Mouse (Mus musculus): ENCODE measurements around the gene Cabp4. TPM values are rescaled to one million over a fixed set of nuclear protein-coding genes. Genes with fewer than 3 reads are reported as not detected.

The Cabp4 gene
- total and polyA plus RNA-seq, 2 experiments from 2014 or later: 0.36 TPM; not detected in 1

DNA sequence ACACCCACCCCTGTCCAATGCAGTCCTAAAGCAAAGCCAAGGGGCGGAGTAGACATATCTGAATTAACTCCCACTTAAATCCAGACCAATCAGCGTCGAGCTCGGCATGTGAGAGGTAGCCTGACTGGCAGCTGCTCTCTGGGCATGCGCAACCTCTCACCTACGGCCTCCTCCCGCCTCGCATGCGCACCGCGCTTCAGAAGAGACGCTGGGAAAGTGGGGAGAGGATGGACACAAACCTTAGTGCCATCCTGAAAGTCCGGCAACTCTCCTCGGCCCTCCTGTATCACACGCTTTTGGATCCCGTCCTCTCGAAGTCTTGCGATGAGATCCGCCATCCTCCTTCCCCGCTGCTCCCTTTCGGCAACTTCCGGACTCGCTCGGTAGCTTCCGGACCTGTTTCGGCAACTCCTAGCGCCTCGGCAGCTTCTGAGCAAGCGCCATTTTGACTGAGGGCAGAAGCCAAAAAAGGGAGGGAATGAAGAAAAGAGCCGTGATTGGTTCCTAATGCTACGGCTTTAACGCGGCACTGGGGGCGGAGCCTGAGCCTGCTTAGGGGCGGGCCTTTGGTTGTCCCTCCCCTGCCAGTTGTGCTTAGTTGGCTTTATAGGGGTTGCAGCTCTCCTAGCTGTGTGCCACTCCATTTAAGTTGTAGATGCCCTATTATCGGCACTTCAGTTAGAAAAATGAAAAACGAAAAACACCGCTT, 22.6 kb downstream of the Cabp4 start:
- Histone ChIP-seq H3K9ac (replicated peaks; ENCODE audit: low read length, poor library complexity, severe bottlenecking) (peak overlapping the region; percentile 64), H3K9me3 (ENCODE audit: low read length) (no peaks in the 10 kb centered on the region), H3K36me3 (ENCODE audit: insufficient read depth, low read length) (peaks cover 16% of the 10 kb centered on the region), H3K4me3 (ENCODE audit: low read depth, low read length) (peak overlapping the region; percentile 44), H3K4me1 (ENCODE audit: insufficient read depth, low read length) (peaks cover 7% of the 10 kb centered on the region), H3K27ac (ENCODE audit: low read depth, low read length) (peak overlapping the region; percentile 86), H3K4me2 (ENCODE audit: low read depth, low read length, poor library complexity, severe bottlenecking) (peak overlapping the region; percentile 46), H3K27me3 (ENCODE audit: insufficient read depth, low read length) (no peaks in the 10 kb centered on the region)
- DNase-seq (ENCODE audit: low spot score): peak; percentile 99
- WGBS: 4% methylated on average over 38 of the region's 38 CpGs
- ATAC-seq (ENCODE audit: low FRiP score): peak; percentile 89
- no peak; the same call in 1 of the 2 replicates for TF ChIP-seq CTCF (IDR thresholded peaks at IDR 0.05)

DNA sequence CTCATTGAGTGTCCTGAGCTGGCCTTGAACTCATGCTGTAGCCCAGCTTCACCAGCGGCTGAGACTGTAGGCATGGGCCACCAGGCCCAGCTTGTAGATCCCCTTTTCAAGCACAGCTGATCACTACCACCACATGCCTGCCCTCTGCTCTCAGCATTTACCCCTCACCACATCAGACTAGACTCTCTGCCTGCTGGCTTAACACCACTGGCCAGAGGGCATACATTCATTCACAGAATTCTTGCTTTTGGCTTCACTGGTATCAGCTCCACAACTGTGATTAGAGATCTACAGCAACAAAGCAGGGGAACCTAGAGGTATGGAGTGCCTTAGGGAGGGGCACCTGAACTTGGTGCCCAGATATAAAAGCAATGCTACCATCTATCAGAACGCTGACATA, 23.3 kb downstream of the Cabp4 start:
- Histone ChIP-seq H3K27ac (ENCODE audit: low read depth, low read length) (peak overlapping the region; percentile 86), H3K4me2 (ENCODE audit: low read depth, low read length, poor library complexity, severe bottlenecking) (peak overlapping the region; percentile 46), H3K36me3 (ENCODE audit: insufficient read depth, low read length) (peaks cover 24% of the 10 kb centered on the region), H3K4me3 (ENCODE audit: low read depth, low read length) (peak overlapping the region; percentile 44), H3K4me1 (ENCODE audit: insufficient read depth, low read length) (peaks cover 7% of the 10 kb centered on the region), H3K27me3 (ENCODE audit: insufficient read depth, low read length) (no peaks in the 10 kb centered on the region), H3K9ac (replicated peaks; ENCODE audit: low read length, poor library complexity, severe bottlenecking) (peak overlapping the region; percentile 42), H3K9me3 (ENCODE audit: low read length) (no peaks in the 10 kb centered on the region)
- DNase-seq (ENCODE audit: low spot score) (no peak), ATAC-seq (ENCODE audit: low FRiP score) (no peak)
- WGBS: 96% methylated on average over 2 of the region's 2 CpGs
- TF ChIP-seq CTCF (IDR thresholded peaks at IDR 0.05): no peak

DNA sequence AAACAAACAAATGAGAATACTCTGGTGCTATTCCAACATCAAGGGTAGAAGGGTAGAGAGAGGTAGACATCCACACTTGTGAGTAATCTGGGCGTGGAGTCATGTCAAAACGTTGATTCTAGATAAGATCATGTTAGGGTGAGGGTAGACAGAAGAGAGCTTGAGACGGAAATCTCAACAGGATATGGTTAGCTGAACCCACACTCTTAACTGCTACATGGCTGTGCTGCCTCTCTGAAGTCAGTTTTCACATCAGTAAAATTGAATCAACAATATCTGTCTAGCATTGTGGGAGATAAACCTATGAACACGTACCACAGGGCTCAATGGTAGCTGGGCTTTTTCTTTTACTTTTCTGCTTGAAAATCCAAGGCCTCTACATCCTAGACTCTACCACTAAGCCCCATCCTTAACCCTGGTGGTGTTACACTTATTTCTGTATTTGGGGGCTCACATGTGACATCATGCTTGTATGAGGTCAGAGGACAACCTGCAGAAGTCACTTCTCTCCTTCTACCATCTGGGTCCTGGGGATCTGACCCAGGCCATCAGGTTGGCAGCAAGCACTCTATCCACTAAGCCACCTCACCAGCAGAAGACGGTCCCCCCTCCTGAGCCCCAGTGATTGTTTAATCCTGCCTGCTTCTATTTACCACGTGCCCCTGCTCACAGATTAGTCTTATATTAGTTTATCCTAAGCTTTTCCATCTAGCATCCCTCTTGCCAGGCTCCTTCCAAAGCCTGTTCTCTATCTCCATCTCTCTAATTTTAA, 23.9 kb downstream of the Cabp4 start:
- H3K9me3 ChIP-seq (ENCODE audit: low read length): no peaks in the 10 kb centered on the region
- peaks cover 30% of the 10 kb centered on the region for H3K36me3 ChIP-seq (ENCODE audit: insufficient read depth, low read length)
- no peak for TF ChIP-seq CTCF (IDR thresholded peaks at IDR 0.05)
- H3K9ac ChIP-seq (replicated peaks; ENCODE audit: low read length, poor library complexity, severe bottlenecking): peak overlapping the region; percentile 42
- WGBS: 88% methylated on average over 6 of the region's 6 CpGs
- H3K4me1 ChIP-seq (ENCODE audit: insufficient read depth, low read length): peaks cover 7% of the 10 kb centered on the region
- H3K27ac ChIP-seq (ENCODE audit: low read depth, low read length): peak overlapping the region; percentile 86; the same call in 1 of the 2 replicates
- DNase-seq (ENCODE audit: low spot score) (no peak), ATAC-seq (ENCODE audit: low FRiP score) (no peak)
- no peaks in the 10 kb centered on the region for H3K27me3 ChIP-seq (ENCODE audit: insufficient read depth, low read length)
- H3K4me2 ChIP-seq (ENCODE audit: low read depth, low read length, poor library complexity, severe bottlenecking): peak overlapping the region; percentile 46
- H3K4me3 ChIP-seq (ENCODE audit: low read depth, low read length): peak overlapping the region; percentile 44; the same call in 1 of the 2 replicates

DNA sequence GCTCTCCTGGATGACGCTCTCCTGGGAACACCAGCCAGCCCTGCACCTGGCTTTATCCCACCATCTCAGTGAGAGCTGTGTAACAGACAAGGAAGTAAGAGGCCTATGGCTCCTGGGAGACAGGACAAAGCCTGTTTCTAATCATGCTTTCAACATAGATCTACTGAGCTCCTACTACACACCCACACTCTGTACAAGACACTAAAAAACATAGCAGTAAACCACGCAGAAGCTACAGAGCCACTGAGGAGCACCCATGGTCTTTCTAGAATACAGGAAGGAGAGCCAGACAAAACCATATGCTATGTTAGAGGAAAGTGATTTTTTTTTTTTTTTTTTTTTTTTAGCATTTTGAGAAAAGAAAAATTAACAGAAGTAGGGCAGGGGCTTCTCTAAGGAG, 25.5 kb downstream of the Cabp4 start:
- H3K9me3 ChIP-seq (ENCODE audit: low read length): no peaks in the 10 kb centered on the region
- no peaks in the 10 kb centered on the region for H3K27me3 ChIP-seq (ENCODE audit: insufficient read depth, low read length)
- peaks cover 7% of the 10 kb centered on the region for H3K4me1 ChIP-seq (ENCODE audit: insufficient read depth, low read length)
- no peak overlapping the region for H3K4me3 ChIP-seq (ENCODE audit: low read depth, low read length)
- H3K9ac ChIP-seq (replicated peaks; ENCODE audit: low read length, poor library complexity, severe bottlenecking): no peak overlapping the region
- peaks cover 45% of the 10 kb centered on the region for H3K36me3 ChIP-seq (ENCODE audit: insufficient read depth, low read length)
- no peak overlapping the region for H3K4me2 ChIP-seq (ENCODE audit: low read depth, low read length, poor library complexity, severe bottlenecking)
- H3K27ac ChIP-seq (ENCODE audit: low read depth, low read length): no peak overlapping the region
- WGBS: 90% methylated on average over 2 of the region's 2 CpGs
- DNase-seq (ENCODE audit: low spot score) (no peak), ATAC-seq (ENCODE audit: low FRiP score) (no peak)
- TF ChIP-seq CTCF (IDR thresholded peaks at IDR 0.05): no peak

DNA sequence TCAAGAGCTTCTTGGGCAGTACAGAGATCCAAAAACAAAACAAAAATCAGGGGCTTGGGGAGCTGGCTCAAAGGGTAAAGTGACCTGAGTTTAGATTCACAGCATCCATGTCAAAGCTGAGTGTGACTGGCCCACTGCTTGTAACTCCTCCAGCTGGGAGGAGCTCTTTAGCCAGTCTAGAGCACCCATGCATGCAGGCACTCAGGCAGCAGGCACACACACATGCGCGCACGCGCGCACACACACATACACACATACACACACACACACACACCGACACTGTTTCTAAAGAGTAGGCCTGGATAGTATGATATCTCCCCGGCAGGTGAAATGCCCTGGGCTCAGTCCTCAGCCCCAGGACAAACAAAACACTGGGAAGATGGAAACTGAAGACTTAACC, 26.8 kb downstream of the Cabp4 start:
- no peak for ATAC-seq (ENCODE audit: low FRiP score)
- 96% methylated on average over 7 of the region's 7 CpGs for WGBS
- H3K36me3 ChIP-seq (ENCODE audit: insufficient read depth, low read length): peaks cover 58% of the 10 kb centered on the region

DNA sequence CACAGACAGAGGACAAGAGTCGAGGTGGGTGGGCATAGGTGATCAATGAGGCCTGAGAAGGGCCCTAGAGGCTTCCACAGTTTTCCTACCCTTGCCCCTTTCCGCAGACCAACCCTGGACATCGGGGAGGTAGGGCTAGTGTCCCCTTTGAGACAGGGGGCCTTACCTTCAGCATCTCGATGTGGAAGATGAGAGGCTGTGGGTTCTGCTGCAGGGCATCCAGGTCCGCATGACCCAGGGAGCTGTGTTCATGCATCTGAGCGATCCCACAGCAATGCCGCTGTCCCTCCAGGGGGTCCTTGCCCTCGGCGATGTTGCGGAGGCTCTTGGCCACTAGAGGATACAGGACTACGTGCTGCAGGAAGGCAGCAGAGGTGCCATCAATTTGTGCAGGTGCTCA, 28.0 kb downstream of the Cabp4 start:
- H3K9me3 ChIP-seq (ENCODE audit: low read length): no peaks in the 10 kb centered on the region
- no peak overlapping the region for H3K27ac ChIP-seq (ENCODE audit: low read depth, low read length)
- 84% methylated on average over 11 of the region's 11 CpGs for WGBS
- no peak for DNase-seq (ENCODE audit: low spot score)
- no peak overlapping the region for H3K9ac ChIP-seq (replicated peaks; ENCODE audit: low read length, poor library complexity, severe bottlenecking)
- ATAC-seq (ENCODE audit: low FRiP score): no peak
- peaks cover 7% of the 10 kb centered on the region for H3K4me1 ChIP-seq (ENCODE audit: insufficient read depth, low read length)
- no peaks in the 10 kb centered on the region for H3K27me3 ChIP-seq (ENCODE audit: insufficient read depth, low read length)
- no peak for TF ChIP-seq CTCF (IDR thresholded peaks at IDR 0.05)
- H3K4me2 ChIP-seq (ENCODE audit: low read depth, low read length, poor library complexity, severe bottlenecking): no peak overlapping the region
- no peak overlapping the region for H3K4me3 ChIP-seq (ENCODE audit: low read depth, low read length)
- peaks cover 70% of the 10 kb centered on the region for H3K36me3 ChIP-seq (ENCODE audit: insufficient read depth, low read length)

More for the DNA sequence above, 26.8 kb downstream of the Cabp4 start:
- DNase-seq (ENCODE audit: low spot score): no peak
- Histone ChIP-seq H3K9ac (replicated peaks; ENCODE audit: low read length, poor library complexity, severe bottlenecking) (no peak overlapping the region), H3K4me2 (ENCODE audit: low read depth, low read length, poor library complexity, severe bottlenecking) (no peak overlapping the region), H3K27ac (ENCODE audit: low read depth, low read length) (no peak overlapping the region), H3K9me3 (ENCODE audit: low read length) (no peaks in the 10 kb centered on the region), H3K27me3 (ENCODE audit: insufficient read depth, low read length) (no peaks in the 10 kb centered on the region), H3K4me1 (ENCODE audit: insufficient read depth, low read length) (peaks cover 7% of the 10 kb centered on the region), H3K4me3 (ENCODE audit: low read depth, low read length) (no peak overlapping the region)
- no peak for TF ChIP-seq CTCF (IDR thresholded peaks at IDR 0.05)
